Mouse (Mus musculus): ENCODE data around the gene Abhd15.

DNA sequence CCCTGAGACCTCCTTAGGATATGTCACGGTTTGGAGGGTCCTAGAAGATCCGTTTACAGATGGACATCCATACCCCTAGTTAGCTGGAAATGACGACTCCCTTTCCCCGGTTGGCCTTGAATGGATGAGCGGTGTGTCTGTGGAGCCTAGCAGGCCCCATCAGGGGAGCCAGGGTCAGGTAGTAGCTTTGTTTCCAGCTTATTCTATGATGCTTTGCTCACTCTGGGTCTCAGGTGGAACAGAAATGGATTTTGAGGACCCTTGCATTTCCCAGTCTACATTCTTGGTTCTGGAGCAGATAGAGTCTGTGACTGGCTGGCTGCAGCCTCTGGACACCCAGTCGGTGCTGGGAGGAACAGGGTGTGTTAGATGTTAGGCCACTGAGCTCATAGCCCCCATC is 20.1 kb upstream of the Abhd15 start:
- no peak for TF ChIP-seq CTCF (IDR thresholded peaks at IDR 0.05; ENCODE audit: low read depth)
- no peak for TF ChIP-seq EP300 (IDR thresholded peaks at IDR 0.05; ENCODE audit: low read depth)

Data from heart, postnatal 0 days (tissue).